Mouse (Mus musculus): ENCODE data around the gene Fgfr2. TPM values are rescaled to one million over a fixed set of nuclear protein-coding genes. Genes with fewer than 3 reads are reported as not detected.
A peak's percentile ranks its signal among the peaks of the same experiment; 100 is the strongest.

Gene Fgfr2
- polyA plus RNA-seq, 1 experiment = 3.0 TPM

DNA sequence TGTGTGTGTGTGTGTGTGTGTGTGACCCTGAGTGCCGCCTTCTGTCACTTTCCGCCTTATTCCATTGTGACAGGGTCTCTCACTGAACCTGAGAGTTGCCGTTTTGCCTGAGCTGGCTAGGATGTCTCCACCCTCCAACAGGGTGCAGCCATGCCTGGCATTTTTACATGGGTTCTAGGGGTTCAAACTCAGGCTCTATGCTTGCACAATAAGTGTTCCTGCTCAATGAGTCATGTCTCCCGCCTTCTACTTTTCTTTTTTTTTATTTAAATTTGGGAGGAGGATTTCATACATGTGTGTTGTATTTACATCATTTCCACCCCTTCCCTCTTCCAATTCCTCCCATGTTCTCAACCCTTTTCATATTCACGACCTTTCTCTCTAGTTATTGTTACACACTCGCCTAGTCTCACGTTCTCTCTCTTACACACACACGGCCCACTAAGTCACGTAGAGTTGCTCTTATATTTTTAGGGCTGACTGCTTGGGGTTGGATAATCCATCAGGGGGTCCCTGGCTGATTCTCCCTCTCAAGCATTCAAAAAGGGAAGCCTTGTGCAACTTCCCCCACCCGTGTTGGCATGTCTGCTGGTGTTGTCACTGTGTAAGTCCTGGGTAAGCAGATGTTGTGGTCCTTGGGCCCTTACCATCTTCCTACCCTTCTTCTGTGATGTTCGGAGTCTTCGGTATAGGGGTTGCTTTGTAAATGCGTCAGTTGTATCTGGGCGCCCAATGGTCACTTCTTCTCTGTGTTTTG lies 432.3 kb downstream of the Fgfr2 start:
- TF ChIP-seq CTCF (IDR thresholded peaks at IDR 0.05; ENCODE audit: control insufficient read depth, insufficient read depth, insufficient replicate concordance, low read depth, low read length) (no peak), POLR2A (IDR thresholded peaks at IDR 0.05; ENCODE audit: control insufficient read depth, low read depth, low read length) (no peak)
- Histone ChIP-seq H3K27me3 (ENCODE audit: control insufficient read depth, insufficient read depth, low read length) (no peaks in the 10 kb centered on the region), H3K4me3 (ENCODE audit: control insufficient read depth, low read depth, low read length) (no peak overlapping the region), H3K36me3 (ENCODE audit: control insufficient read depth, insufficient read depth, low read length) (no peaks in the 10 kb centered on the region), H3K4me1 (ENCODE audit: control insufficient read depth, insufficient read depth, low read length) (peaks cover 4% of the 10 kb centered on the region), H3K27ac (ENCODE audit: control insufficient read depth, insufficient read depth, low read depth, low read length) (no peak overlapping the region)

DNA sequence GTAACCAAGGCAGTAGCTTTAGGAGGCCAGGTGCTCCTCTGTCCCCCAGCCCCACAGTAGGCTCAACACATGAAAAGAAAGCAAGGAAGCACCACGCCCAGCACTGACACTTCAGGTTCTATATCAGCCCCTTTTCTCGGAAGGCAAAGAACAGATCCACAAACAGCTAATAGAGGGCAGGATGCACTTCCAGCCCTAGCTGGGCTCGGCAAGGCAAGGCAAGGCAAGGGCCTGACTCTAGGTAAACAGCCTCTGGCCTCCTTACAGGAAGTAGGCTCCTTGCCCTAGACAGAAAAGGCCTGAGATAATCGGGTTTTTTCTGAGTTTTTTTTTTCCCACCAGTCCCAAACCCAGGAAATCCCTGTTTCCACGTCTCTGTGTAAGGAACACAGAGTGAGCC lies 433.4 kb downstream of the Fgfr2 start:
- Histone ChIP-seq H3K27me3 (ENCODE audit: control insufficient read depth, insufficient read depth, low read length) (no peaks in the 10 kb centered on the region), H3K4me1 (ENCODE audit: control insufficient read depth, insufficient read depth, low read length) (peaks cover 4% of the 10 kb centered on the region), H3K27ac (ENCODE audit: control insufficient read depth, insufficient read depth, low read depth, low read length) (no peak overlapping the region), H3K4me3 (ENCODE audit: control insufficient read depth, low read depth, low read length) (no peak overlapping the region), H3K36me3 (ENCODE audit: control insufficient read depth, insufficient read depth, low read length) (no peaks in the 10 kb centered on the region)
- TF ChIP-seq POLR2A (IDR thresholded peaks at IDR 0.05; ENCODE audit: control insufficient read depth, low read depth, low read length) (no peak), CTCF (IDR thresholded peaks at IDR 0.05; ENCODE audit: control insufficient read depth, insufficient read depth, insufficient replicate concordance, low read depth, low read length) (no peak)

- H3K36me3 ChIP-seq (ENCODE audit: control insufficient read depth, insufficient read depth, low read length) = no peaks in the 10 kb centered on the region
- peaks cover 4% of the 10 kb centered on the region for H3K4me1 ChIP-seq (ENCODE audit: control insufficient read depth, insufficient read depth, low read length)
- H3K4me3 ChIP-seq (ENCODE audit: control insufficient read depth, low read depth, low read length) = no peak overlapping the region
- no peaks in the 10 kb centered on the region for H3K27me3 ChIP-seq (ENCODE audit: control insufficient read depth, insufficient read depth, low read length)
- no peak overlapping the region for H3K27ac ChIP-seq (ENCODE audit: control insufficient read depth, insufficient read depth, low read depth, low read length)
- TF ChIP-seq POLR2A (IDR thresholded peaks at IDR 0.05; ENCODE audit: control insufficient read depth, low read depth, low read length) (no peak), CTCF (IDR thresholded peaks at IDR 0.05; ENCODE audit: control insufficient read depth, insufficient read depth, insufficient replicate concordance, low read depth, low read length) (no peak)
Observed at GRCm38 (mm10) chr7:132688721-132689120, 434.4 kb downstream of the Fgfr2 start.

DNA sequence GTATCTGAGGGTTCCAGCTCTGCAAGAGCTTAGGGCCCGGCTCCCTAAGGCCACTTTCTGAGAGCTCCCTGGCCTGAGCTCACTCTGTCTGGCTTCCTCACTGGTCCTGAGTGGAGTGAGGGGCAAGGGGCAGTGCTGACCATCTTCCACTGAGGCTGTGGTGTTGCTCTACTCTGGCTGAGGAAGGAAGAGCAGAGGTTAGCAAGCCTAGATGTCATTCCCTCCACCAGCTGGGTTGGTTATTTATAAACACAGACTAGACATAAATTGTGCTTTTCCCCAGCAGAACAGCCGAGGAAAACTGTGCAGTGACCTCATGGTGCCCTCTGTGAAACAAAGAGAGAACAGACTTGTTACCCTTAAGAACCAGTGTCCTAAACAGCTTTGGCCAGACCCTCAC lies 435.3 kb downstream of the Fgfr2 start:
- H3K4me3 ChIP-seq (ENCODE audit: control insufficient read depth, low read depth, low read length) = no peak overlapping the region
- H3K27ac ChIP-seq (ENCODE audit: control insufficient read depth, insufficient read depth, low read depth, low read length) = no peak overlapping the region
- H3K4me1 ChIP-seq (ENCODE audit: control insufficient read depth, insufficient read depth, low read length) = peaks cover 4% of the 10 kb centered on the region
- no peak for TF ChIP-seq POLR2A (IDR thresholded peaks at IDR 0.05; ENCODE audit: control insufficient read depth, low read depth, low read length)
- no peak for TF ChIP-seq CTCF (IDR thresholded peaks at IDR 0.05; ENCODE audit: control insufficient read depth, insufficient read depth, insufficient replicate concordance, low read depth, low read length)
- H3K36me3 ChIP-seq (ENCODE audit: control insufficient read depth, insufficient read depth, low read length) = no peaks in the 10 kb centered on the region
- H3K27me3 ChIP-seq (ENCODE audit: control insufficient read depth, insufficient read depth, low read length) = no peaks in the 10 kb centered on the region

- no peak for TF ChIP-seq POLR2A (IDR thresholded peaks at IDR 0.05; ENCODE audit: control insufficient read depth, low read depth, low read length)
- TF ChIP-seq CTCF (IDR thresholded peaks at IDR 0.05; ENCODE audit: control insufficient read depth, insufficient read depth, insufficient replicate concordance, low read depth, low read length) = no peak
- Histone ChIP-seq H3K4me3 (ENCODE audit: control insufficient read depth, low read depth, low read length) (no peak overlapping the region), H3K27ac (ENCODE audit: control insufficient read depth, insufficient read depth, low read depth, low read length) (no peak overlapping the region)
Observed at GRCm38 (mm10) chr7:132686515-132686914, 436.6 kb downstream of the Fgfr2 start.

DNA sequence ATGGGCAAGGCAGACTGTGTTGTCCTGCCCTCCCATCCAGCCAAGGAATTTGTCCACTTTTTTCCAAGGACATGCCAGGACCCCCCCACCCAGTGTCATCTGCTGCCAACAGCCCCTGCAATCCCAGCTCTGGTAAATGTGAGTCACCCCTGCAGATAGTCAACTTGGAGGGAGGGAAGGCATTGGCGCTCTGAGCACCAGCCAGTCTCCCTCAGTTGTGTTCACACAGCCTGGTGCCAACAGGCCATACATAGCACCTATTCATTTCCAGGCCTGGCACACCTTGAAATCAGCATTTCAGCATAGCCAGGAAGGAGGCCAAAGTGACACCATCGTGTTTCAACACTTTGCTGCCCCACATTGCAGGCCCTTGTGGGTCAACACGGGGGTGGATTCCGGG lies 439.2 kb downstream of the Fgfr2 start:
- Histone ChIP-seq H3K4me3 (ENCODE audit: control insufficient read depth, low read depth, low read length) (peak overlapping the region; percentile 35; the same call in 1 of the 2 replicates), H3K36me3 (ENCODE audit: control insufficient read depth, insufficient read depth, low read length) (no peaks in the 10 kb centered on the region), H3K4me1 (ENCODE audit: control insufficient read depth, insufficient read depth, low read length) (peaks cover 4% of the 10 kb centered on the region), H3K27me3 (ENCODE audit: control insufficient read depth, insufficient read depth, low read length) (no peaks in the 10 kb centered on the region), H3K27ac (ENCODE audit: control insufficient read depth, insufficient read depth, low read depth, low read length) (no peak overlapping the region)
- TF ChIP-seq CTCF (IDR thresholded peaks at IDR 0.05; ENCODE audit: control insufficient read depth, insufficient read depth, insufficient replicate concordance, low read depth, low read length) (no peak), POLR2A (IDR thresholded peaks at IDR 0.05; ENCODE audit: control insufficient read depth, low read depth, low read length) (no peak)

More at GRCm38 (mm10) chr7:132686515-132686914, 436.6 kb downstream of the Fgfr2 start:
- Histone ChIP-seq H3K4me1 (ENCODE audit: control insufficient read depth, insufficient read depth, low read length) (peaks cover 4% of the 10 kb centered on the region), H3K27me3 (ENCODE audit: control insufficient read depth, insufficient read depth, low read length) (no peaks in the 10 kb centered on the region), H3K36me3 (ENCODE audit: control insufficient read depth, insufficient read depth, low read length) (no peaks in the 10 kb centered on the region)

- TF ChIP-seq POLR2A (IDR thresholded peaks at IDR 0.05; ENCODE audit: control insufficient read depth, low read depth, low read length) (no peak), CTCF (IDR thresholded peaks at IDR 0.05; ENCODE audit: control insufficient read depth, insufficient read depth, insufficient replicate concordance, low read depth, low read length) (no peak)
- Histone ChIP-seq H3K36me3 (ENCODE audit: control insufficient read depth, insufficient read depth, low read length) (no peaks in the 10 kb centered on the region), H3K4me1 (ENCODE audit: control insufficient read depth, insufficient read depth, low read length) (peaks cover 4% of the 10 kb centered on the region), H3K27ac (ENCODE audit: control insufficient read depth, insufficient read depth, low read depth, low read length) (no peak overlapping the region), H3K27me3 (ENCODE audit: control insufficient read depth, insufficient read depth, low read length) (no peaks in the 10 kb centered on the region), H3K4me3 (ENCODE audit: control insufficient read depth, low read depth, low read length) (no peak overlapping the region)
Observed at GRCm38 (mm10) chr7:132682901-132683300, 440.2 kb downstream of the Fgfr2 start.
